Mouse (Mus musculus) bone marrow macrophage, adult 2 months (primary cell): ENCODE results near the gene Klk9.

ENCODE experiments used
- CTCF ChIP-seq: IDR thresholded peaks from 2 replicates; pipeline ENCODE4 v1.5.1; 2012; ENCODE audit warnings: low read depth, mild to moderate bottlenecking, low read length, moderate library complexity
- POLR2A ChIP-seq: IDR thresholded peaks from 2 replicates; pipeline ENCODE4 v1.6.1; 2012; ENCODE audit warnings: mild to moderate bottlenecking, low read depth, low read length, borderline replicate concordance

- TF ChIP-seq CTCF (no peak), POLR2A (no peak)
These were observed 22.1 kb upstream of the Klk9 start for GRCm38 (mm10) chr7:43769636-43770035.
